Mouse (Mus musculus): ENCODE results near the gene Atp1b1.

DNA sequence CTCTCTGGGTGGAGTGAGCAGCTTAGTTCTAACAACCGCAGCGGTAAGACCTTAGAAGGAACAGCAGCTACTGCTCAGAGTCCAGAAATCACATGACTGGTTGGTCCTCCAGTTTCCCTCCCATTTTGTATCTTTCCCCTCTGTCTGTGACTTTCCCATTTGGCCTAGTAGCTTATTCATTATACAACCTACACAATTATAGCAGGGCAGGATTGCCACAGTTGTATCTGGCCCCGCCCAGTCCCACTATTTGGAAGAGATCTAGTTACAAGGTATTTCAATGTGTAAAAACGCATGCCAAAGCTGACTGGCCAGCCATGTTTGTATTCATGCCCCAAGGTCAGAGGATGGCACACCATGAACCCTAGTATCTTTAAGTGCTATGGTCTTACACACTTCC, 7.5 kb downstream of the Atp1b1 start:
- TF ChIP-seq CTCF (IDR thresholded peaks at IDR 0.05; ENCODE audit: low read depth) = no peak
- TF ChIP-seq EP300 (IDR thresholded peaks at IDR 0.05; ENCODE audit: low read depth) = no peak
